Mouse (Mus musculus) adrenal gland, adult 8-10 months (tissue): Measurements from ENCODE around the gene Fth1. TPM values are rescaled to one million over a fixed set of nuclear protein-coding genes. Genes with fewer than 3 reads are reported as not detected.
"Not testable (repeated sequence)": the region's sequence is repeated elsewhere in the genome, so short reads cannot be mapped to it uniquely, and the experiment has no call there.

ENCODE experiments used
- DNase-seq: peaks from one replicate; pipeline ENCODE4 v3.0.0; 2022
- total RNA-seq, 4 experiments: library from RNA; stranded (reverse); gene quantifications; 2 replicates each; pipeline ENCODE4 v1.2.4; 2022

Fth1 gene
- total RNA-seq, 4 experiments from 2014 or later: 2,860 to 3,469 (median 3,019) TPM

- no peak for DNase-seq
Observed at GRCm38 (mm10) chr19:9964205-9964916, 16.0 kb upstream of the Fth1 start.

GRCm38 (mm10) chr19:9966096-9966867 is 14.1 kb upstream of the Fth1 start:
- DNase-seq: no peak

GRCm38 (mm10) chr19:9968081-9968787 is 12.2 kb upstream of the Fth1 start:
- DNase-seq: no peak

- not testable (repeated sequence) for DNase-seq
Observed at GRCm38 (mm10) chr19:9974853-9975252, 5.5 kb upstream of the Fth1 start.

- DNase-seq: no peak
Observed at GRCm38 (mm10) chr19:9977085-9977484, 3.3 kb upstream of the Fth1 start.

GRCm38 (mm10) chr19:9978431-9978951 is 1.9 kb upstream of the Fth1 start:
- DNase-seq: peak; percentile 73

GRCm38 (mm10) chr19:9979156-9979555 is 1.2 kb upstream of the Fth1 start:
- no peak for DNase-seq

- no peak for DNase-seq
Observed at GRCm38 (mm10) chr19:9981621-9982020, 1.2 kb downstream of the Fth1 start.

- DNase-seq: peak; percentile 95
Observed at GRCm38 (mm10) chr19:9982151-9982851, 1.9 kb downstream of the Fth1 start.

- DNase-seq: peak; percentile 65
Observed at GRCm38 (mm10) chr19:9982852-9983542, 2.6 kb downstream of the Fth1 start.

- no peak for DNase-seq
Observed at GRCm38 (mm10) chr19:9984111-9985055, 4.0 kb downstream of the Fth1 start.

- no peak for DNase-seq
Observed at GRCm38 (mm10) chr19:9985190-9985899, 4.9 kb downstream of the Fth1 start.

- no peak for DNase-seq
Observed at GRCm38 (mm10) chr19:9985900-9986421, 5.6 kb downstream of the Fth1 start.

- no peak for DNase-seq
Observed at GRCm38 (mm10) chr19:9987192-9987591, 6.8 kb downstream of the Fth1 start.

GRCm38 (mm10) chr19:9987593-9987992 is 7.2 kb downstream of the Fth1 start:
- DNase-seq: no peak

GRCm38 (mm10) chr19:9989171-9989883 is 8.9 kb downstream of the Fth1 start:
- no peak for DNase-seq

GRCm38 (mm10) chr19:9989884-9990256 is 9.5 kb downstream of the Fth1 start:
- no peak for DNase-seq

GRCm38 (mm10) chr19:9991304-9991703 is 10.9 kb downstream of the Fth1 start:
- DNase-seq: peak; percentile 71
